9 mouse cellular contexts compared by ENCODE assay signal in genomic region chr5:139174141-139174540, GRCm38 (mm10). TPM values are rescaled to one million over a fixed set of nuclear protein-coding genes. Genes with fewer than 3 reads are reported as not detected.
DNase-seq lines count a peak whose midpoint lies in the region; ATAC-seq and TF ChIP-seq lines count a peak whose summit lies in the region.
"Had no signal": no experiment of that assay in that cellular context is flagged by ENCODE, and none has a peak within 500 bp of the region (broad histone marks: within the 10 kb centered on the region; RNA-seq: fewer than 3 reads in every experiment).

No protein-coding gene starts in this region.

- H3K4me2 ChIP-seq in heart, embryonic 16.5 days (ENCODE audit: low read depth, low read length), result no peak overlapping the region

- no peaks in the 10 kb centered on the region for H3K9me3 ChIP-seq in heart, embryonic 16.5 days (replicated peaks; ENCODE audit: control insufficient read depth, low read length)

- H3K4me3 ChIP-seq in heart, embryonic 16.5 days (ENCODE audit: low read length), result no peak overlapping the region
- H3K4me3 ChIP-seq in spleen, adult 2 months (ENCODE audit: extremely low read depth, insufficient read depth, insufficient read length), result no peak overlapping the region

- TF ChIP-seq POLR2A in spleen, adult 2 months (IDR thresholded peaks at IDR 0.05; ENCODE audit: low read depth, low read length), result no peak

- peaks cover 10% of the 10 kb centered on the region; the same call in 1 of the 2 replicates for H3K36me3 ChIP-seq in heart, embryonic 16.5 days (ENCODE audit: control insufficient read depth, insufficient read depth)
- H3K36me3 ChIP-seq in spleen, adult 2 months (ENCODE audit: control insufficient read depth, insufficient read depth, low read length), result peaks cover 12% of the 10 kb centered on the region; the same call in 1 of the 2 replicates

- 64% methylated on average over 10 of the region's 10 CpGs for WGBS in heart, embryonic 16.5 days
- WGBS in spleen, adult 2 months, result 56% methylated on average over 10 of the region's 10 CpGs

- peaks cover 5% of the 10 kb centered on the region; the same call in 1 of the 2 replicates for H3K4me1 ChIP-seq in heart, embryonic 16.5 days (ENCODE audit: control insufficient read depth, insufficient read depth, low read length)
- peaks cover 4% of the 10 kb centered on the region; the same call in 1 of the 2 replicates for H3K4me1 ChIP-seq in spleen, adult 2 months (ENCODE audit: control insufficient read depth, insufficient read depth, insufficient read length)

- no peak for ATAC-seq in heart, embryonic 16.5 days (replicated peaks; ENCODE audit: extremely low read depth, insufficient read depth, low FRiP score)

- DNase-seq in heart, postnatal 10 days, result no peak
- DNase-seq in spleen, adult 2 months (ENCODE audit: low read depth in 1 of 2, low spot score in 2 of 2), result no peak
- DNase-seq in spleen, postnatal 10 days (ENCODE audit: low spot score in 2 of 2), result no peak
- peak; percentile 41 for DNase-seq in mesoderm, embryonic 11.5 days (ENCODE audit: low read depth, low spot score)
- peak; percentile 10 for DNase-seq in yolk sac, embryonic 10.5 days (ENCODE audit: low spot score)
- no peak for DNase-seq in layer of hippocampus, postnatal 10 days (ENCODE audit: low spot score in 2 of 2)
- DNase-seq in adrenal gland, postnatal 10 days, result no peak
- DNase-seq: liver had no signal

- intact Hi-C loops in heart, postnatal 10 days (cut with DNase I), result no loop called here

- no peaks in the 10 kb centered on the region for H3K27me3 ChIP-seq in heart, embryonic 16.5 days (ENCODE audit: control insufficient read depth, insufficient read depth, low read length)
- H3K27me3 ChIP-seq in spleen, adult 2 months (ENCODE audit: control insufficient read depth, insufficient read depth, low read length), result no peaks in the 10 kb centered on the region

- TF ChIP-seq CTCF in spleen, adult 2 months (IDR thresholded peaks at IDR 0.05; ENCODE audit: extremely low read depth, insufficient read depth, insufficient read length, insufficient replicate concordance), result no peak

- H3K9ac ChIP-seq in heart, embryonic 16.5 days (ENCODE audit: low read length), result 0 out of 2 replicates have a peak overlapping the region, but pooled peaks have one; percentile 20

- peak overlapping the region; percentile 29; the same call in 1 of the 2 replicates for H3K27ac ChIP-seq in heart, embryonic 16.5 days (ENCODE audit: low read length)
- peak overlapping the region; percentile 7 for H3K27ac ChIP-seq in spleen, adult 2 months (ENCODE audit: insufficient read depth, low read length)

RNA-seq across cellular contexts. Expression of gene Dnaaf5, which starts 24.1 kb away (rescaled TPM):
- polyA plus RNA-seq in heart, embryonic 16.5 days (2015; fragmentation: Nextera tagmentation; extraction: Ambion mirVana), result 4.9 and 6.6 TPM in 2 replicates
- total RNA-seq in heart, postnatal 10 days (2021), result 10 to 100 TPM; 17.9 to 18.0 TPM
- polyA plus RNA-seq in spleen, adult 2 months (2012; rRNA removed), result 15.9 and 27.4 TPM in 2 replicates
- 10 to 100 TPM in 1 of 2 experiments, 1 to 10 TPM in 1; 7.3 to 11.4 TPM for total RNA-seq in layer of hippocampus, postnatal 10 days (2021)
- 10 to 100 TPM; 15.9 to 19.1 TPM for total RNA-seq in adrenal gland, postnatal 10 days (2021)

RNA-seq across cellular contexts. Expression of gene Prkar1b, which starts 24.3 kb away (rescaled TPM):
- polyA plus RNA-seq in heart, embryonic 16.5 days (2015; fragmentation: Nextera tagmentation; extraction: Ambion mirVana), result 8.4 and 9.5 TPM in 2 replicates
- total RNA-seq in heart, postnatal 10 days (2021), result 1 to 10 TPM; 1.5 to 3.5 TPM
- 6.4 and 9.4 TPM in 2 replicates for polyA plus RNA-seq in spleen, adult 2 months (2012; rRNA removed)
- total RNA-seq in layer of hippocampus, postnatal 10 days (2021), result 100 to 1,000 TPM; 404 to 409 TPM
- 10 to 100 TPM; 14.9 to 24.9 TPM for total RNA-seq in adrenal gland, postnatal 10 days (2021)

RNA-seq across cellular contexts. Expression of gene Sun1, which starts 26.3 kb away (rescaled TPM):
- 35.7 and 41.5 TPM in 2 replicates for polyA plus RNA-seq in heart, embryonic 16.5 days (2015; fragmentation: Nextera tagmentation; extraction: Ambion mirVana)
- total RNA-seq in heart, postnatal 10 days (2021), result 10 to 100 TPM; 43.5 to 44.8 TPM
- 23.8 and 24.7 TPM in 2 replicates for polyA plus RNA-seq in spleen, adult 2 months (2012; rRNA removed)
- 10 to 100 TPM; 66.0 to 77.0 TPM for total RNA-seq in layer of hippocampus, postnatal 10 days (2021)
- total RNA-seq in adrenal gland, postnatal 10 days (2021), result 10 to 100 TPM; 59.5 to 78.6 TPM

Comparison
In these comparisons a context has a peak if more than half of its experiments do, and no peak if none do; other contexts are left out.
1. DNase-seq: peak in mesoderm, embryonic 11.5 days (single experiment) and yolk sac, embryonic 10.5 days (single experiment); none in heart, postnatal 10 days (0 of 2), spleen, adult 2 months (0 of 2), spleen, postnatal 10 days (0 of 2), layer of hippocampus, postnatal 10 days (0 of 2) and adrenal gland, postnatal 10 days (single experiment).
2. RNA of gene Prkar1b, which starts 24.3 kb away (total RNA-seq): 404 to 409 TPM in layer of hippocampus, postnatal 10 days; 14.9 to 24.9 TPM in adrenal gland, postnatal 10 days and 1.5 to 3.5 TPM in heart, postnatal 10 days; every median in the first group is over 10 times any median in the second.